Mouse (Mus musculus): ENCODE results near the gene Fkbp15. TPM values are rescaled to one million over a fixed set of nuclear protein-coding genes. Genes with fewer than 3 reads are reported as not detected.
"Not testable (repeated sequence)": the region's sequence is repeated elsewhere in the genome, so short reads cannot be mapped to it uniquely, and the experiment has no call there.

Fkbp15 gene
- polyA plus RNA-seq, 1 experiment from 2014 or later = 21.0 TPM

GRCm38 (mm10) chr4:62274841-62275536, 85.4 kb downstream of the Fkbp15 start:
- Histone ChIP-seq H3K27me3 (ENCODE audit: control insufficient read depth, insufficient read depth, low read length) (no peaks in the 10 kb centered on the region), H3K27ac (ENCODE audit: low read depth, low read length) (peak overlapping the region; percentile 64), H3K9ac (ENCODE audit: low read length) (no peak overlapping the region; the same call in 1 of the 2 replicates), H3K36me3 (ENCODE audit: control insufficient read depth, insufficient read depth, low read length) (no peaks in the 10 kb centered on the region), H3K9me3 (ENCODE audit: control insufficient read depth, low read length) (no peaks in the 10 kb centered on the region), H3K4me1 (ENCODE audit: control insufficient read depth, insufficient read depth, low read length) (0 out of 2 replicates have a peak, but pooled peaks cover 3% of the 10 kb centered on the region), H3K4me3 (ENCODE audit: low read depth, low read length) (no peak overlapping the region), H3K4me2 (ENCODE audit: low read depth) (no peak overlapping the region)
- DNase-seq (ENCODE audit: low spot score) (peak; percentile 76), ATAC-seq (ENCODE audit: insufficient read depth, low FRiP score, low TSS enrichment) (peak; percentile 94)
- 18% methylated on average over 12 of the region's 12 CpGs for WGBS

GRCm38 (mm10) chr4:62273916-62274315, 86.4 kb downstream of the Fkbp15 start:
- Histone ChIP-seq H3K27me3 (ENCODE audit: control insufficient read depth, insufficient read depth, low read length) (no peaks in the 10 kb centered on the region), H3K4me3 (ENCODE audit: low read depth, low read length) (no peak overlapping the region), H3K9ac (ENCODE audit: low read length) (no peak overlapping the region), H3K27ac (ENCODE audit: low read depth, low read length) (no peak overlapping the region), H3K4me1 (ENCODE audit: control insufficient read depth, insufficient read depth, low read length) (0 out of 2 replicates have a peak, but pooled peaks cover 3% of the 10 kb centered on the region), H3K4me2 (ENCODE audit: low read depth) (no peak overlapping the region), H3K36me3 (ENCODE audit: control insufficient read depth, insufficient read depth, low read length) (no peaks in the 10 kb centered on the region), H3K9me3 (ENCODE audit: control insufficient read depth, low read length) (no peaks in the 10 kb centered on the region)
- DNase-seq (ENCODE audit: low spot score) = no peak
- ATAC-seq (ENCODE audit: insufficient read depth, low FRiP score, low TSS enrichment) = no peak
- WGBS = 89% methylated on average over 10 of the region's 10 CpGs

- no peak for DNase-seq (ENCODE audit: low spot score)
- Histone ChIP-seq H3K4me3 (ENCODE audit: low read depth, low read length) (no peak overlapping the region), H3K36me3 (ENCODE audit: control insufficient read depth, insufficient read depth, low read length) (no peaks in the 10 kb centered on the region), H3K9me3 (ENCODE audit: control insufficient read depth, low read length) (no peaks in the 10 kb centered on the region), H3K4me1 (ENCODE audit: control insufficient read depth, insufficient read depth, low read length) (0 out of 2 replicates have a peak, but pooled peaks cover 3% of the 10 kb centered on the region), H3K9ac (ENCODE audit: low read length) (no peak overlapping the region), H3K4me2 (ENCODE audit: low read depth) (no peak overlapping the region), H3K27me3 (ENCODE audit: control insufficient read depth, insufficient read depth, low read length) (no peaks in the 10 kb centered on the region), H3K27ac (ENCODE audit: low read depth, low read length) (no peak overlapping the region)
- WGBS = 86% methylated on average over 10 of the region's 10 CpGs
- no peak for ATAC-seq (ENCODE audit: insufficient read depth, low FRiP score, low TSS enrichment)
Measured at GRCm38 (mm10) chr4:62272696-62273095, 87.7 kb downstream of the Fkbp15 start.

- no peak overlapping the region for H3K9ac ChIP-seq (ENCODE audit: low read length)
Measured at GRCm38 (mm10) chr4:62267101-62267500, 93.2 kb downstream of the Fkbp15 start.

GRCm38 (mm10) chr4:62266016-62266415, 94.3 kb downstream of the Fkbp15 start:
- H3K9me3 ChIP-seq (ENCODE audit: control insufficient read depth, low read length); DNase-seq (ENCODE audit: low spot score); H3K9ac ChIP-seq (ENCODE audit: low read length); H3K4me2 ChIP-seq (ENCODE audit: low read depth); H3K36me3 ChIP-seq (ENCODE audit: control insufficient read depth, insufficient read depth, low read length); H3K4me1 ChIP-seq (ENCODE audit: control insufficient read depth, insufficient read depth, low read length); H3K27me3 ChIP-seq (ENCODE audit: control insufficient read depth, insufficient read depth, low read length); ATAC-seq (ENCODE audit: insufficient read depth, low FRiP score, low TSS enrichment); H3K4me3 ChIP-seq (ENCODE audit: low read depth, low read length); H3K27ac ChIP-seq (ENCODE audit: low read depth, low read length): not testable (repeated sequence)
- 72% methylated on average over 7 of the region's 7 CpGs for WGBS

More at GRCm38 (mm10) chr4:62267101-62267500, 93.2 kb downstream of the Fkbp15 start:
- no peaks in the 10 kb centered on the region for H3K27me3 ChIP-seq (ENCODE audit: control insufficient read depth, insufficient read depth, low read length)
- H3K36me3 ChIP-seq (ENCODE audit: control insufficient read depth, insufficient read depth, low read length) = no peaks in the 10 kb centered on the region
- DNase-seq (ENCODE audit: low spot score) (no peak), ATAC-seq (ENCODE audit: insufficient read depth, low FRiP score, low TSS enrichment) (no peak)
- H3K27ac ChIP-seq (ENCODE audit: low read depth, low read length) = no peak overlapping the region
- no peaks in the 10 kb centered on the region for H3K9me3 ChIP-seq (ENCODE audit: control insufficient read depth, low read length)
- 82% methylated on average over 10 of the region's 10 CpGs for WGBS
- H3K4me2 ChIP-seq (ENCODE audit: low read depth) = no peak overlapping the region
- no peak overlapping the region for H3K4me3 ChIP-seq (ENCODE audit: low read depth, low read length)
- no peaks in the 10 kb centered on the region for H3K4me1 ChIP-seq (ENCODE audit: control insufficient read depth, insufficient read depth, low read length)

- no peak for DNase-seq (ENCODE audit: low spot score)
- 70% methylated on average over 10 of the region's 10 CpGs for WGBS
Measured at GRCm38 (mm10) chr4:62265154-62265836, 95.1 kb downstream of the Fkbp15 start.

GRCm38 (mm10) chr4:62263133-62263844, 97.1 kb downstream of the Fkbp15 start:
- Histone ChIP-seq H3K27me3 (ENCODE audit: control insufficient read depth, insufficient read depth, low read length) (no peaks in the 10 kb centered on the region), H3K36me3 (ENCODE audit: control insufficient read depth, insufficient read depth, low read length) (no peaks in the 10 kb centered on the region), H3K27ac (ENCODE audit: low read depth, low read length) (no peak overlapping the region), H3K9ac (ENCODE audit: low read length) (no peak overlapping the region), H3K9me3 (ENCODE audit: control insufficient read depth, low read length) (no peaks in the 10 kb centered on the region), H3K4me3 (ENCODE audit: low read depth, low read length) (no peak overlapping the region), H3K4me2 (ENCODE audit: low read depth) (no peak overlapping the region), H3K4me1 (ENCODE audit: control insufficient read depth, insufficient read depth, low read length) (no peaks in the 10 kb centered on the region)
- ATAC-seq (ENCODE audit: insufficient read depth, low FRiP score, low TSS enrichment) = peak; percentile 27; the same call in 1 of the 2 replicates
- peak; percentile 17 for DNase-seq (ENCODE audit: low spot score)
- 46% methylated on average over 7 of the region's 7 CpGs for WGBS

More at GRCm38 (mm10) chr4:62265154-62265836, 95.1 kb downstream of the Fkbp15 start:
- no peak overlapping the region for H3K4me2 ChIP-seq (ENCODE audit: low read depth)
- no peaks in the 10 kb centered on the region for H3K4me1 ChIP-seq (ENCODE audit: control insufficient read depth, insufficient read depth, low read length)
- no peaks in the 10 kb centered on the region for H3K9me3 ChIP-seq (ENCODE audit: control insufficient read depth, low read length)
- H3K4me3 ChIP-seq (ENCODE audit: low read depth, low read length) = no peak overlapping the region
- no peak overlapping the region for H3K27ac ChIP-seq (ENCODE audit: low read depth, low read length)
- H3K27me3 ChIP-seq (ENCODE audit: control insufficient read depth, insufficient read depth, low read length) = no peaks in the 10 kb centered on the region
- no peak for ATAC-seq (ENCODE audit: insufficient read depth, low FRiP score, low TSS enrichment)
- no peak overlapping the region for H3K9ac ChIP-seq (ENCODE audit: low read length)
- H3K36me3 ChIP-seq (ENCODE audit: control insufficient read depth, insufficient read depth, low read length) = no peaks in the 10 kb centered on the region

- H3K4me1 ChIP-seq (ENCODE audit: control insufficient read depth, insufficient read depth, low read length) = no peaks in the 10 kb centered on the region
- H3K27ac ChIP-seq (ENCODE audit: low read depth, low read length) = no peak within 1 kb of the TSS
- no peak within 1 kb of the TSS for H3K9ac ChIP-seq (ENCODE audit: low read length)
- no peaks in the 10 kb centered on the region for H3K27me3 ChIP-seq (ENCODE audit: control insufficient read depth, insufficient read depth, low read length)
- no peak within 1 kb of the TSS for H3K4me3 ChIP-seq (ENCODE audit: low read depth, low read length)
- no peak within 1 kb of the TSS for H3K4me2 ChIP-seq (ENCODE audit: low read depth)
- no peaks in the 10 kb centered on the region for H3K9me3 ChIP-seq (ENCODE audit: control insufficient read depth, low read length)
- ATAC-seq (ENCODE audit: insufficient read depth, low FRiP score, low TSS enrichment) = no peak
- no peak for DNase-seq (ENCODE audit: low spot score)
- H3K36me3 ChIP-seq (ENCODE audit: control insufficient read depth, insufficient read depth, low read length) = no peaks in the 10 kb centered on the region
- WGBS = 47% methylated on average over 2 of the region's 2 CpGs
Measured at GRCm38 (mm10) chr4:62262276-62262675, 98.1 kb downstream of the Fkbp15 start, which contains the start of gene Slc31a2. TSS of gene Slc31a2 (plus strand) at chr4:62262562.

Measured in neural tube, embryonic 11.5 days (tissue).